Mouse (Mus musculus): ENCODE measurements at regions not wholly inside any gene's neighbourhood (a gene's known extent, or its start where the extent isn't known, plus 50 kb on each side); places are given as distances from the start of the nearest gene placed in this dataset.

DNA sequence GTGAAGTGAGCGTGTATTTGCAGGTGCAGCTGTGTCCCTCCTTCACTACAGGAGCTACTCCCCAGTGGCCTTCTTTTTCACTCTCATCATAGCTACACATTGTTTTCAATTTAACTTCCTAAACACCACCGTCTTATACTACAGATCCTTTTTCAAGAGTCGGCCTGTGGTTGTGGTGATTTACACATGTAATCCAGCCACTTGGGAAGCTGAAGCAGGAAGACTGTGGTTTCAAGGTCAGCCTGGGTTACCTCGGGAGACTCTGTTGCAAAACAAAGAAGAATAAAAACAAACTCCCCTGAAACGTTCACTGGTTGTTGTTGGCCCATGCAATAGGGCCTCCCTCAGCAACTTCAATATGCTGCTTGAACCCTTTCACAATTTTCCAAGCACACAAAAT, 153.8 kb upstream of the Kcnh8 start:
- no peak for DNase-seq (ENCODE audit: low spot score in 2 of 2)
- intact Hi-C loops (cut with DNase I) = no loop called here

GRCm38 (mm10) chr17:52459303-52459996, 143.1 kb upstream of the Kcnh8 start:
- intact Hi-C loops (cut with DNase I) = no loop called here
- no peak for DNase-seq (ENCODE audit: low spot score in 2 of 2)

DNA sequence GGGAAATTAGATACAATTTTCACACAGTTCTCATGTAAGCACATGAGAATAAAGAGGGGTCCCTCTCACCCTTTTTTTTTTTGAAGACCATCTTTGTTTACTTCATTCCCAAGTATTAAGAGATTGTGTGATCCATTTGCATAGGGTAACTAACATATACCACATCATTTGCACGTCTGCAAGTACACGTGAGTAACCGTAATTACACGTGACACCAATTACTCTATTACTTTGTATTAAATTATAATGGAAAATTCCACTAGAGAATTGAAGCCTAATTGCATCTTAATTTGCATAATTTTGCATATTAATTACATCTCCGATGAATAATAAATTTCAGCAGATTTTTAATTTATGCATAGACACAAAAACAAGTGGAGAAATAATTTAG, 142.5 kb upstream of the Kcnh8 start:
- no peak for DNase-seq (ENCODE audit: low spot score in 2 of 2)
- intact Hi-C loops (cut with DNase I) = loop anchor here (5.0 to 10.0 kb wide), 3 partner anchors 625 to 1648 kb away; partner anchors contain the start of gene Satb1

DNA sequence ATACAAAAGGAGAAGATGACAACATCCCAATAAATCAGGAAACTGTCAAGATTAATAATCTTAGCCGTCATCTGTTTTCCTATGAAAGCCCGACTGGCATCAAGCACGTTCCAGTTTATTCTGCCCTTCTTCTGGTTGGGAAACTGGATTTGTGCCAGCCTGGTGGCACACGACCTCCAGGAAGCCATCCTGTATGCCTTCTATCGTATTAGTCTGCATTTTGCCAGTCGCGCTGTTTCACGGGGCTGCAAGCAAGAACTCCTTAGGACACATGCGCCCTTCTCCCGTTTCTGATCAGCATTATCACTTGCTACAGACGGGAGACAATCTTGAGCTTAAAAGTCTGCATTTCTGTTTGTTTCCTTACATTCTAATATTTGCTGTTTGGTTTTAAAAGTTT, 141.2 kb upstream of the Kcnh8 start:
- peak in 1 of 2 experiments; percentile 9 for DNase-seq (ENCODE audit: low spot score in 2 of 2)

GRCm38 (mm10) chr17:52461709-52462141, 140.8 kb upstream of the Kcnh8 start:
- intact Hi-C loops (cut with DNase I) = loop anchor here (5.0 to 10.0 kb wide), 3 partner anchors 627 to 1649 kb away; partner anchors contain the start of gene Satb1
- DNase-seq (ENCODE audit: low spot score in 2 of 2) = peak; percentile 29 to 60

More for the DNA sequence above, 141.2 kb upstream of the Kcnh8 start:
- intact Hi-C loops (cut with DNase I) = loop anchor here (5.0 to 10.0 kb wide), 3 partner anchors 626 to 1649 kb away; partner anchors contain the start of gene Satb1

DNA sequence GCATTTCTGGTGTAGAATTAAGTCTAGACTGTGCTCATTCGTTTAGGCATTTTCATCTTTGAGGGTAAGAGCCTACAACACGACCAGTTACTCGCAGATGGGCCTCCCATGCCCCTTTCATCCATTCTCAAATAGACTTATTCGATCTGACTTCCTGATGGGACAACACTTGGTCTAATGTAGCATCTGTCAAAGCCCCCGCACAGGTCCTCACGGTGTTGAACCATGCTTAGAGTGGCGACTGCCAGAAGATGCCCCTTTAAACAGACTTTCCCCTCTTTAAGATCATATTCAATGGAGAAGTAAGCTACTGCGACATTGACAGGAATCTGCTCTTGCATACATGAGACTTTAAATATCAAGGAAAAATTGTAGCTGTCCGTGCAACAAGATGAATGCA, 140.1 kb upstream of the Kcnh8 start:
- intact Hi-C loops (cut with DNase I) = loop anchor here (5.0 to 10.0 kb wide), 3 partner anchors 628 to 1650 kb away; partner anchors contain the start of gene Satb1
- no peak for DNase-seq (ENCODE audit: low spot score in 2 of 2)

DNA sequence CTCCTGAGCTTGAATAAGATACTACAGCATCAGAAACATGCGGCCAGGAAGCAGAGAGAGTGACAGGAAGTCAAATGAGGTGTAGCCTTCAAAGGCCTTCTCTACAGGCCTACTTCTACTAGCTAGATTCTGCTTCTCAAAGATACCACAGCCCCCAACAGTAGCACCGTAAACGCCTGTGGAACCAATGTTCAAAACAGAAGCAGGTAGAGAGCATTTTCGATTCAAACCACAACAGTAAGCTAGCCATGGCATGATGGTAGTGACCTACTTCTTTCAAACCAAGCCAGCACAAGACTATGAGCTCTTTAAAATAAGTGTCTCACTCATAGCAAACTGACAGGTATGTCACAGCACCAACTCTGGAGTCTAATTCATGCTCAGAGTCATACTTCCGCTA, 134.0 kb upstream of the Kcnh8 start:
- DNase-seq (ENCODE audit: low spot score in 2 of 2) = no peak
- intact Hi-C loops (cut with DNase I) = loop anchor here (10.0 kb wide), 2 partner anchors 634 to 1484 kb away; partner anchors contain the start of gene Satb1

DNA sequence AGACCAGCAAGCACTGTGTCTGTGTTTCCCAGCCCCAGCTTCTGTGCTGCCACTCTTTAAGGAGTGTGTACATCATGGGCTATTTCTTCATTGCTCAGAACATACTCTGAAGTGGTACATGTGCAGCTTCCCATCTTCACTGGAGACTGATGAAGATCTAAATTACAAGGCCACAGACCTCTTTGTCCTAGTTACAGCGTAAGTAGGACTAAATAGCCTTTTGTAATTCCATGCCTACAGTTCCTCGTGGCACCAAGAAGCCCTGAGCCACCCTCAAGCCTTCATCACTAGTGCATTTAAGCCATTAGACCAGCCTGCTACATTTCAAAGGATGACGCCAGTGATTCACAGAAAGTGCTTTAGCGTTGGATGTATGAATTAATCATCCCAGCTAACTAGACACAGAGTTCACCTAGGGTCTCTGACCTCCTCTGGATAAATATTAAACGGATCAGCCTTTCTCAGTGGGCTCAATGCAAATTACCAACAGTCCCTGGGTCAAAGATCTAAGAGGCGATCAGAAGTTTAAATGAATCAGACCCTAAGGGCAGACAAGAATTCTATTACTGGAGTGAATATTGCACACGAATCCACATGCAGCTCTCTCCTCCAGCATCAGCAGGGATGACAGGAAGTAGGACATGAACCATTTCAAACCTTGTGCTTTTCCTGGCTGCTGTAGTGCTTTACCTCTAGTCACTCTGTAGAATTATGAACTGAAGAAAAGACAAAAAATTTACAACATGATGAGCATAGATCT, 123.0 kb upstream of the Kcnh8 start:
- no peak for DNase-seq (ENCODE audit: low spot score in 2 of 2)
- intact Hi-C loops (cut with DNase I) = no loop called here

- no peak for DNase-seq (ENCODE audit: low spot score in 2 of 2)
- intact Hi-C loops (cut with DNase I) = no loop called here
Observed at GRCm38 (mm10) chr17:52480087-52480638, 122.3 kb upstream of the Kcnh8 start.

GRCm38 (mm10) chr17:52506760-52507159, 95.7 kb upstream of the Kcnh8 start:
- no peak for DNase-seq (ENCODE audit: low spot score in 2 of 2)
- intact Hi-C loops (cut with DNase I) = no loop called here

DNA sequence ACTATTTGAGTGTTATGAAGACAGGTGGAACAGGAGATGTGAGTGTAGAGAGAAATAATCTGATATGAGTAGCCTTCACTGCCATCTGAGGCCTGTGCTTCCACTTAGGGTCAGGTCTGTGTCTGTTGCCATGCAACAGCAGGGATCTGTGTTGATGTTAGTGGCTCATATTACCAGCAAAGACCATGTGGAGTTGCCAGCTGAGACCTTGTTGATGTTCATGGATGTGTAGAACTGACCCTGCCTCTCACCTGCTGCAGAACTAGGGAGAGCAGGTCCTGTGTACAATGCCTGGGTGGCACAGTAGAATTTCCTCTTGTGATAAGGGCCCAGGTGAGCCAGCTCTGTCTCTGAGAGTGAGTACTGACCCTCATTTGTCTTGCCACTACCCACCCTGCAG, 72.2 kb upstream of the Kcnh8 start:
- intact Hi-C loops (cut with DNase I) = no loop called here
- DNase-seq (ENCODE audit: low spot score in 2 of 2) = no peak

Data from left cerebral cortex, postnatal 36 days (tissue).